Mouse (Mus musculus): Measurements from ENCODE around the gene Gm20390.

DNA sequence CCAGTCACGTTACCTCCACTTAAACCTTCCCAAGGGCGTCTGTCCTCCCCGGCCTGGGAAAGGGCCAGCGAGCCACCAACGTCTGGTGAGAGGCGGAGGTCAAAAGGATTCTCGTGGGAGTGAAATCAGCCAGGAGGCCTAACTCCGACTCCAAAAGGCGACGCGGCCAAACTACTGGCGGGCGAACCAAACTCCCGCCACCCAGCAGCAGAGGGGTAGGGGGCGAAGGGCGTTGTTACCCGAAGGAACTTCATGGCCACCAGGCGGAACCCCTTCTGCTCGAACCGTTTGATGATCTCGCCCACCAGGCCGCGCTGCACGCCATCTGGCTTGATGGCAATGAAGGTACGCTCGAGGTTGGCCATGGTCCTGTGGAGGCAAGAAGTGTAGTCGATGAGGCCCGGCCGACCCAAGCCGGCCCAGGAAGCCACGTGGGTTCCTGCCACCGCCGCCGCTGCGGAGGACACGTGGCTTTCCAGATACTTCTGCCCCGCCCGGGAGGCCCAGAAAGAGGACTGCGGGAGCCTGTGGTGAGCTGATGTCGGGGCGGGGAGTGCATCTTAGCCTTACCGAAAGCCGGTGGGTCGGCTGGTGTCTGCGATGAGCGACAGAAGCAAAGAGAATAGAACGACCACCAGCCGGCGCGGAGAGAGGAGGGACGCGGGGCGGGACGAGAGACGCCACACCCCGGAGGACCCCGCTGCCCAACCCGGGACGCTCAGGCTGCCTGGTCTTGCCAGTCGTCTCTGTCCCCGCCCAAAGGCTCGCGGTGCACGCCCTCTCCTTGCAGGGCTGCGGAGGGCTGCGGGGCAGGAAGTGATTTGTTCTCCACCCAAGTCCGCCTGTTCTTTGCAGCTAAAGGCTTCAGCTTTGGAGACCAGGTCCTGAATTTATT is 12.6 kb downstream of the Gm20390 start:
- TF ChIP-seq CTCF (IDR thresholded peaks at IDR 0.05; ENCODE audit: borderline replicate concordance, insufficient read depth, low read length) (no peak), POLR2A (IDR thresholded peaks at IDR 0.05; ENCODE audit: low read depth, low read length) (peak; percentile 80)
